Mouse (Mus musculus) bone marrow macrophage, adult 2 months (primary cell): ENCODE measurements around the gene Stub1.

Source experiments
- CTCF ChIP-seq: IDR thresholded peaks from 2 replicates; pipeline ENCODE4 v1.5.1; 2012; ENCODE audit warnings: low read depth, mild to moderate bottlenecking, low read length, moderate library complexity
- POLR2A ChIP-seq: IDR thresholded peaks from 2 replicates; pipeline ENCODE4 v1.6.1; 2012; ENCODE audit warnings: mild to moderate bottlenecking, low read depth, low read length, borderline replicate concordance

GRCm38 (mm10) chr17:25808789-25809605 lies 24.2 kb downstream of the Stub1 start, which contains the start of gene Fbxl16:
- no peak for TF ChIP-seq POLR2A
- no peak for TF ChIP-seq CTCF
